Comparison of ENCODE assay signal across 11 mouse cellular contexts in the genomic region with DNA sequence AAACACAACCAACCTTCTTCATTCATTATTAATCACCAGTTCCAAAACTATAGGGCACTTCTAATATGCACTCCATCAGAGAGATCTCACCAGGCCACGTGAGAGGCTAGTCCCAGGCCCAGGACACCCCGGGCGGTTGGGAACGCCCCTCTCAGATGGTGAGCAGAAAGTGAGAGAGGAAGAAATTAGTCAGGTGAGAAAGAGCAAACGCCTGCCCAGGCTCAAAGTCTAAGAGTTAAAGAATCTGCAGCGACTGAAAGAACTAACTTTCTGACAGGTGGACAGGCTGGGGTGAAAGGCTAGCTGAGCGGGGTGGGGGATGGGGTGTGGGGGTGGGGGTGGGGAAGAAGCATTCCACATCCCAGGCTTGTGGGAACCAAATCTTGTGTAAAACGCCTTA.
DNase-seq lines count a peak whose midpoint lies in the region; ATAC-seq and TF ChIP-seq lines count a peak whose summit lies in the region.
"Had no signal": no experiment of that assay in that cellular context is flagged by ENCODE, and none has a peak within 500 bp of the region (broad histone marks: within the 10 kb centered on the region; RNA-seq: fewer than 3 reads in every experiment).

No protein-coding gene starts in this region.

- no peak for TF ChIP-seq CTCF in intestine, postnatal 0 days (IDR thresholded peaks at IDR 0.05; ENCODE audit: low read depth)

- 14% methylated on average over 8 of the region's 8 CpGs for WGBS in lung, embryonic 15.5 days
- 10% methylated on average over 8 of the region's 8 CpGs for WGBS in intestine, postnatal 0 days
- 12% methylated on average over 8 of the region's 8 CpGs for WGBS in stomach, embryonic 15.5 days

- H3K27ac ChIP-seq in lung, embryonic 15.5 days, result no peak overlapping the region
- H3K27ac ChIP-seq in intestine, postnatal 0 days (ENCODE audit: low read depth, low read length), result peak overlapping the region; percentile 87
- peak overlapping the region; percentile 71 for H3K27ac ChIP-seq in stomach, embryonic 15.5 days
- H3K27ac ChIP-seq: hindbrain, embryonic 14.5 days; midbrain, embryonic 15.5 days had no signal

- H3K27me3 ChIP-seq in lung, embryonic 15.5 days, result no peaks in the 10 kb centered on the region
- H3K27me3 ChIP-seq in intestine, postnatal 0 days (replicated peaks; ENCODE audit: control insufficient read depth, insufficient read depth, low read length), result no peaks in the 10 kb centered on the region
- H3K27me3 ChIP-seq in stomach, embryonic 15.5 days (replicated peaks), result no peaks in the 10 kb centered on the region
- H3K27me3 ChIP-seq: midbrain, embryonic 15.5 days had no signal

- no peak for ATAC-seq in lung, embryonic 15.5 days (ENCODE audit: borderline replicate concordance, extremely low read depth, low FRiP score, low TSS enrichment)
- ATAC-seq in intestine, postnatal 0 days, result peak; percentile 63
- ATAC-seq in stomach, embryonic 15.5 days (ENCODE audit: insufficient read depth, low FRiP score, low read depth), result 0 out of 2 replicates have a peak, but pooled peaks have one; percentile 2
- ATAC-seq: forebrain, postnatal 0 days; midbrain, embryonic 15.5 days had no signal

- H3K9me3 ChIP-seq in lung, embryonic 15.5 days, result no peaks in the 10 kb centered on the region
- H3K9me3 ChIP-seq in intestine, postnatal 0 days (ENCODE audit: control insufficient read depth), result no peaks in the 10 kb centered on the region
- no peaks in the 10 kb centered on the region for H3K9me3 ChIP-seq in stomach, embryonic 15.5 days
- H3K9me3 ChIP-seq: midbrain, embryonic 15.5 days had no signal

- DNase-seq in lung, postnatal 10 days, result no peak
- peak; percentile 80 to 87 for DNase-seq in kidney, postnatal 36 days
- DNase-seq in right cerebral cortex, postnatal 25 days, result no peak
- DNase-seq in adrenal gland, postnatal 14 days, result no peak
- DNase-seq in ovary, adult 18-20 months (ENCODE audit: low spot score), result no peak
- DNase-seq: forebrain, postnatal 0 days had no signal

- H3K4me3 ChIP-seq in lung, embryonic 15.5 days, result 0 out of 2 replicates have a peak overlapping the region, but pooled peaks have one; percentile 34
- no peak overlapping the region for H3K4me3 ChIP-seq in intestine, postnatal 0 days (ENCODE audit: low read depth, low read length)
- H3K4me3 ChIP-seq in stomach, embryonic 15.5 days (replicated peaks), result no peak overlapping the region
- H3K4me3 ChIP-seq: midbrain, embryonic 15.5 days had no signal

- H3K36me3 ChIP-seq in lung, embryonic 15.5 days, result no peaks in the 10 kb centered on the region
- H3K36me3 ChIP-seq in intestine, postnatal 0 days (ENCODE audit: control insufficient read depth, insufficient read depth), result no peaks in the 10 kb centered on the region
- H3K36me3 ChIP-seq in stomach, embryonic 15.5 days, result no peaks in the 10 kb centered on the region

- H3K9ac ChIP-seq in lung, embryonic 15.5 days, result no peak overlapping the region
- H3K9ac ChIP-seq in intestine, postnatal 0 days (ENCODE audit: low read depth, low read length), result no peak overlapping the region
- H3K9ac ChIP-seq in stomach, embryonic 15.5 days, result no peak overlapping the region
- H3K9ac ChIP-seq: forebrain, postnatal 0 days; hindbrain, embryonic 14.5 days; midbrain, embryonic 15.5 days had no signal

- peak overlapping the region; percentile 69; the same call in 1 of the 2 replicates for H3K4me2 ChIP-seq in lung, embryonic 15.5 days
- peak overlapping the region; percentile 66 for H3K4me2 ChIP-seq in intestine, postnatal 0 days (replicated peaks; ENCODE audit: low read depth)
- H3K4me2 ChIP-seq in stomach, embryonic 15.5 days, result peak overlapping the region; percentile 64

- H3K4me1 ChIP-seq in lung, embryonic 15.5 days, result peaks cover 43% of the 10 kb centered on the region
- no peaks in the 10 kb centered on the region for H3K4me1 ChIP-seq in intestine, postnatal 0 days (replicated peaks; ENCODE audit: control insufficient read depth, insufficient read depth, low read length)
- H3K4me1 ChIP-seq in stomach, embryonic 15.5 days, result peaks cover 9% of the 10 kb centered on the region

Comparison
In these comparisons a context has a peak if more than half of its experiments do, and no peak if none do; other contexts are left out.
1. DNase-seq: peak in kidney, postnatal 36 days (2 of 2); none in lung, postnatal 10 days (single experiment), right cerebral cortex, postnatal 25 days (single experiment), adrenal gland, postnatal 14 days (single experiment) and ovary, adult 18-20 months (single experiment).
2. Peak in every context shown above with its lines, with median percentiles within 50 percentile points of each other: H3K4me2 ChIP-seq.